Mouse (Mus musculus) forebrain, postnatal 0 days (tissue): Measurements from ENCODE around the gene Spib. TPM values are rescaled to one million over a fixed set of nuclear protein-coding genes. Genes with fewer than 3 reads are reported as not detected.
A peak's percentile ranks its signal among the peaks of the same experiment; 100 is the strongest.

Source experiments
- ATAC-seq: fragments of 200-750 bp; cut with Nextera tagmentation; 2 replicates; pipeline ENCODE4 v1.8.0; 2017; ENCODE audit warnings: mild to moderate bottlenecking, moderate library complexity
- DNase-seq: peaks from one replicate; pipeline ENCODE4 v3.0.0-alpha.2; 2015
- H3K27ac ChIP-seq: fragments of 300-500 bp; sonication (generic); 2 replicates; pipeline ENCODE4 v1.5.1; 2014; ENCODE audit warnings: low read depth, mild to moderate bottlenecking, antibody characterized with exemption, low read length, moderate library complexity, mixed read lengths
- H3K27me3 ChIP-seq: fragments of 300-500 bp; sonication (generic); 2 replicates; pipeline ENCODE4 v1.6.1; 2014; ENCODE audit warnings: mild to moderate bottlenecking, low read length, mixed read lengths; ENCODE audit not compliant: insufficient read depth
- H3K36me3 ChIP-seq: fragments of 300-500 bp; sonication (generic); 2 replicates; pipeline ENCODE4 v1.6.1; 2014; ENCODE audit warnings: mild to moderate bottlenecking, moderate library complexity; ENCODE audit not compliant: insufficient read depth
- H3K4me1 ChIP-seq: fragments of 300-500 bp; sonication (generic); 2 replicates; pipeline ENCODE4 v1.6.1; 2014; ENCODE audit warnings: antibody characterized with exemption; ENCODE audit not compliant: insufficient read depth
- H3K4me2 ChIP-seq: fragments of 300-500 bp; sonication (generic); 2 replicates; pipeline ENCODE4 v1.6.1; 2014; ENCODE audit warnings: low read depth, mild to moderate bottlenecking, moderate library complexity
- H3K4me3 ChIP-seq: fragments of 300-500 bp; sonication (generic); 2 replicates; pipeline ENCODE4 v1.5.1; 2014; ENCODE audit warnings: low read depth, low read length, mixed read lengths
- H3K9ac ChIP-seq: fragments of 300-500 bp; sonication (generic); 2 replicates; pipeline ENCODE4 v1.6.1; 2014; ENCODE audit warnings: mild to moderate bottlenecking
- H3K9me3 ChIP-seq: fragments of 300-500 bp; sonication (generic); 2 replicates; pipeline ENCODE4 v1.6.1; 2016; ENCODE audit warnings: low read length
- CTCF ChIP-seq: sonication (generic); IDR thresholded peaks from 2 replicates; pipeline ENCODE4 v1.5.1; 2016; ENCODE audit warnings: antibody characterized with exemption, control low read depth, low read depth
- WGBS: fragments of 180-500 bp; shearing (Covaris S2); extraction: QIAGEN DNeasy Blood & Tissue Kit; methylation state at CpG from one replicate; pipeline ENCODE4 v1.1.7; 2014; 5-methylcytosine and 5-hydroxymethylcytosine counted together
- polyA plus RNA-seq: library from polyadenylated mRNA; unstranded; fragments of >200 nt; fragmentation: Nextera tagmentation; extraction: Ambion mirVana; gene quantifications from 2 replicates; pipeline ENCODE4 v1.2.1, GENCODE M21; 2015
- total RNA-seq: library from RNA; depleted of rRNA; stranded (reverse); fragments of >200 nt; gene quantifications from 2 replicates; pipeline ENCODE4 v1.2.3, GENCODE M21; 2014

Spib gene
- total and polyA plus RNA-seq, 2 experiments from 2014 or later = 0.05 TPM; not detected in 1

GRCm38 (mm10) chr7:44537496-44537895 lies 5.6 kb upstream of the Spib start:
- H3K4me1 ChIP-seq = no peaks in the 10 kb centered on the region
- TF ChIP-seq CTCF = no peak
- H3K4me2 ChIP-seq = no peak overlapping the region
- no peak overlapping the region for H3K4me3 ChIP-seq
- no peak overlapping the region for H3K9ac ChIP-seq
- H3K9me3 ChIP-seq = no peaks in the 10 kb centered on the region
- DNase-seq (no peak), ATAC-seq (no peak)
- H3K27me3 ChIP-seq = no peaks in the 10 kb centered on the region
- peaks cover 22% of the 10 kb centered on the region for H3K36me3 ChIP-seq
- WGBS = 91% methylated on average over 13 of the region's 13 CpGs
- H3K27ac ChIP-seq = no peak overlapping the region

GRCm38 (mm10) chr7:44537009-44537408 lies 5.1 kb upstream of the Spib start:
- 70% methylated on average over 7 of the region's 7 CpGs for WGBS
- peaks cover 17% of the 10 kb centered on the region for H3K36me3 ChIP-seq
- ATAC-seq = no peak
- H3K9me3 ChIP-seq = no peaks in the 10 kb centered on the region
- no peak for TF ChIP-seq CTCF
- no peak overlapping the region for H3K4me2 ChIP-seq
- peak overlapping the region; percentile 35; the same call in 1 of the 2 replicates for H3K27ac ChIP-seq
- DNase-seq = no peak
- H3K4me3 ChIP-seq = no peak overlapping the region
- H3K9ac ChIP-seq = no peak overlapping the region
- no peaks in the 10 kb centered on the region for H3K27me3 ChIP-seq
- H3K4me1 ChIP-seq = no peaks in the 10 kb centered on the region

- H3K27ac ChIP-seq = peak overlapping the region; percentile 35; the same call in 1 of the 2 replicates
- no peak overlapping the region for H3K4me3 ChIP-seq
- no peaks in the 10 kb centered on the region for H3K9me3 ChIP-seq
- no peaks in the 10 kb centered on the region for H3K27me3 ChIP-seq
- no peak overlapping the region for H3K4me2 ChIP-seq
- DNase-seq (no peak), ATAC-seq (no peak)
- WGBS = 63% methylated on average over 6 of the region's 6 CpGs
- H3K36me3 ChIP-seq = peaks cover 15% of the 10 kb centered on the region
- H3K9ac ChIP-seq = no peak overlapping the region
- H3K4me1 ChIP-seq = no peaks in the 10 kb centered on the region
- no peak for TF ChIP-seq CTCF
These were observed 4.7 kb upstream of the Spib start for GRCm38 (mm10) chr7:44536590-44536968.

GRCm38 (mm10) chr7:44535657-44536589 lies 4.1 kb upstream of the Spib start:
- no peak overlapping the region for H3K27ac ChIP-seq
- TF ChIP-seq CTCF = no peak
- ATAC-seq (no peak), DNase-seq (no peak)
- no peak overlapping the region for H3K4me2 ChIP-seq
- H3K27me3 ChIP-seq = no peaks in the 10 kb centered on the region
- H3K9ac ChIP-seq = no peak overlapping the region
- H3K4me3 ChIP-seq = no peak overlapping the region
- peaks cover 12% of the 10 kb centered on the region for H3K36me3 ChIP-seq
- 93% methylated on average over 27 of the region's 27 CpGs for WGBS
- H3K4me1 ChIP-seq = no peaks in the 10 kb centered on the region
- no peaks in the 10 kb centered on the region for H3K9me3 ChIP-seq

- Histone ChIP-seq H3K9me3 (no peaks in the 10 kb centered on the region), H3K27me3 (no peaks in the 10 kb centered on the region), H3K9ac (no peak overlapping the region), H3K4me2 (no peak overlapping the region), H3K4me3 (no peak overlapping the region), H3K4me1 (no peaks in the 10 kb centered on the region), H3K36me3 (0 out of 2 replicates have a peak, but pooled peaks cover 3% of the 10 kb centered on the region), H3K27ac (no peak overlapping the region)
- peak; percentile 23; the same call in 1 of the 2 replicates for TF ChIP-seq CTCF
- WGBS = 85% methylated on average over 19 of the region's 19 CpGs
- no peak for DNase-seq
- no peak for ATAC-seq
These were observed 3.0 kb upstream of the Spib start for GRCm38 (mm10) chr7:44534656-44535441.

GRCm38 (mm10) chr7:44534242-44534641 lies 2.4 kb upstream of the Spib start:
- H3K9ac ChIP-seq = no peak overlapping the region

GRCm38 (mm10) chr7:44533746-44534045 lies 1.8 kb upstream of the Spib start:
- Histone ChIP-seq H3K4me2 (no peak overlapping the region), H3K4me1 (no peaks in the 10 kb centered on the region), H3K9me3 (no peaks in the 10 kb centered on the region), H3K4me3 (no peak overlapping the region), H3K36me3 (0 out of 2 replicates have a peak, but pooled peaks cover 3% of the 10 kb centered on the region), H3K27ac (no peak overlapping the region), H3K9ac (no peak overlapping the region), H3K27me3 (no peaks in the 10 kb centered on the region)
- no peak for DNase-seq
- ATAC-seq = no peak
- TF ChIP-seq CTCF = no peak
- WGBS = 72% methylated on average over 12 of the region's 12 CpGs

More at GRCm38 (mm10) chr7:44534242-44534641, 2.4 kb upstream of the Spib start:
- ATAC-seq = no peak
- H3K4me1 ChIP-seq = no peaks in the 10 kb centered on the region
- no peak for TF ChIP-seq CTCF
- no peak overlapping the region for H3K27ac ChIP-seq
- no peaks in the 10 kb centered on the region for H3K9me3 ChIP-seq
- H3K4me3 ChIP-seq = no peak overlapping the region
- no peak for DNase-seq
- no peak overlapping the region for H3K4me2 ChIP-seq
- 96% methylated on average over 13 of the region's 13 CpGs for WGBS
- no peaks in the 10 kb centered on the region for H3K27me3 ChIP-seq
- H3K36me3 ChIP-seq = 0 out of 2 replicates have a peak, but pooled peaks cover 3% of the 10 kb centered on the region
